Mouse (Mus musculus): ENCODE results near the gene Mrpl3. TPM values are rescaled to one million over a fixed set of nuclear protein-coding genes. Genes with fewer than 3 reads are reported as not detected.
"Not testable (repeated sequence)": the region's sequence is repeated elsewhere in the genome, so short reads cannot be mapped to it uniquely, and the experiment has no call there.

Gene Mrpl3
- 10 to 100 TPM; 91.1 to 95.9 TPM for total RNA-seq (2021)
- long read RNA-seq, experiment 1, transcript Mrpl3-201 (10 exons, 3,972 nt), result major isoform, 55 of 64 reads
- long read RNA-seq, experiment 1, partial matches to known transcripts, result 7 of 64 reads
- long read RNA-seq, experiment 1, other reads (novel, unspliced or antisense), result 2 of 64 reads
- long read RNA-seq, experiment 2, transcript Mrpl3-201 (10 exons, 3,972 nt), result major isoform, 69 of 77 reads
- long read RNA-seq, experiment 2, partial matches to known transcripts, result 3 of 77 reads
- long read RNA-seq, experiment 2, other reads (novel, unspliced or antisense), result 4 of 77 reads

- peak; percentile 86 for DNase-seq
Measured at GRCm38 (mm10) chr9:105053147-105053557, at the start of gene Mrpl3. Gene Mrpl3, plus strand, starts transcription at chr9:105053239.

DNA sequence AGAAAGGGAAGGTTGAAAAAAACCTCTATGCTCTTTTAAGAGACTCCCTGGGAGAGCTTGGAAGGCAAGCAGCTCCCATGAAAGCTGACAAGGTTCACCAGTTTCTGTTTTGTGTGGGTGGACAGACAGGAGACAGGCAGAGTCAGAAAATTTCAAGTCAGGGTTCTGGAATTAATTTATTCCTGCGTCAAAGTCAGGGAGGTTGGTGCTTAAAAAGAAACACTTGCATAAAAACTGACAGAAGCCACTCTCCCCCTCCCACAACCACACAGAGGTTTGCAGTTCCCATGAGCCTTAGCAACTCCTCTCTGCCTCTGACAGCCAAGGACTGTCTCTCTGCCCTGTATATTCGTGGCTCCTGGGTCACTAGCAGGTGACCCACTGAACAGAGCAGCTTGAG, 42.3 kb upstream of the Mrpl3 start:
- no peak for DNase-seq

- DNase-seq, result no peak
Measured at GRCm38 (mm10) chr9:105018186-105018585, 34.9 kb upstream of the Mrpl3 start.

- DNase-seq, result no peak
Measured at GRCm38 (mm10) chr9:105028311-105028710, 24.7 kb upstream of the Mrpl3 start.

DNA sequence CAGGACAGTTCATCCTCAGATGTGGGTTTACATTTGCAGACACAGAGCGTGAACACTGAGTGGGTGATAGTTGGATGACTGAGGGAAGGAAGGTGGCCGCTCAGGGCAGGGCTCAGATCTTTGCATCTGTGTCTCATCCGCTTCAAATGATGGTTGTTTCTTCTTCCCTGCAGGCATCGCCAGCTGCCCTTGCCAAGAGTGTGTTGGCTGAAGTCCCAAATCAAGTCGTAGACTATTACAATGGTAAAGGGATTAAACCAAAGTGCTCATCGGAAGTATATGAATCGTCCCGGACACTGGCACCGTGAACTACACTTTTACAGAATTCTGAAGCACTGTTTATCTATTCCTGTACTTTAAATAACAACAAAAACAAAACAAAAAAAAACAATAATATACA, 20.5 kb upstream of the Mrpl3 start:
- no peak for DNase-seq

GRCm38 (mm10) chr9:105033641-105034040, 19.4 kb upstream of the Mrpl3 start:
- DNase-seq, result no peak

GRCm38 (mm10) chr9:105037847-105038246, 15.2 kb upstream of the Mrpl3 start:
- no peak for DNase-seq

DNA sequence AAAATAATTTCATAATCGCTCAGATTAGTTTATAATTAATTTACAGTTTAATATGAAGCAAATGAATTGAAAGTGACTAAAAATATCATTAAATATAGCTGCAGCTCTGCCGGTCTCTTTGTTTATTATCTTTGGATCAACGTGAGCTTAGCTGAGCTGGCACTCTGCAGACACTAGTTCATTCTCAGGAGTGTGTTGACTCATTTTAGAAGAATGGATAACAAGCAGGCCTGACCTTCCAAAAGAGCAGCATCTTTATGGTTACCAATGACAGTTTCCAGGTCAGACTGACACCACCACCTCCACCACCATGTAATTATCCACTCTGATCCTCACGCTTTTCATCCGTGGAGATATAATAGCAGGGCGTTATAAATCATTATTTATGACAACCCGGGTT, 7.0 kb upstream of the Mrpl3 start:
- DNase-seq, result no peak

GRCm38 (mm10) chr9:105048351-105048750, 4.7 kb upstream of the Mrpl3 start:
- DNase-seq, result no peak

GRCm38 (mm10) chr9:105049636-105050035, 3.4 kb upstream of the Mrpl3 start:
- DNase-seq, result no peak

DNA sequence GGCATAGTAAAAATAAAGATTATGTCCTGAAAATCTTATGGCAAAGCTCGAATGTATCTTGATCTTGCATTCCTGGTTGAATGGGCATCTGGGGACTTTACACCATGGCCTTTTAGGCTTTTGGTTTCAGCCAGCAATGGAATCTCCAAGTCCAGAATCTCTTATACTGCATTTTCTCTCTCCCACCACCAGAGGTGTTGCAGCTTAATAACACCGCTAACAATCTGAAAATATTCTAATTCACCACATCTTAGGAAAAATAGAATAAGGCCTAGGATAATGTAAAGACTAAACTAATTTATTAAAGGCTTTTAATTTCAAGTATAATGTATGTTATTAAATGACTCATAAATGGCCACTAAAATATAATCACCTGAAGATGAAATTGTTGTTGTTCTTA, 2.8 kb upstream of the Mrpl3 start:
- DNase-seq, result no peak

DNA sequence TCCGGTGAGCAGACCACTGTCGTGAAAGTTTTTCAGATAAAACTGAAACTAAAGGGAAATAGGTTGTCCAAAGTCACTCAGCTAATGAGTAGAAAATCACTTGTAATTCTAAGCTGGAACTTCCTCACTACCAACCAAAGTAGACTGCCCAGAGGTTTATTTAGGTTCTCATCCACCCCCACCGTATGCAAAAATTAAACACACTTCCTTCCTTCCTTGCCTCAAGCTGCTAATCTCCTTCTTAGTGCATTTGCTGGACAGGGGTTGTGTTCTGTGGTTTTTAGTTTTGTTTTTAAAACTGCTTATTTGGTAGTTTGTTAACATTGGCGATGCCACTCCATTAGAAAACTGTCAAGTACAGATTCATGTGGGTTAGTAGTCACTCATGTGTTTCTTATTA, 773 bp downstream of the Mrpl3 start:
- no peak for DNase-seq

DNA sequence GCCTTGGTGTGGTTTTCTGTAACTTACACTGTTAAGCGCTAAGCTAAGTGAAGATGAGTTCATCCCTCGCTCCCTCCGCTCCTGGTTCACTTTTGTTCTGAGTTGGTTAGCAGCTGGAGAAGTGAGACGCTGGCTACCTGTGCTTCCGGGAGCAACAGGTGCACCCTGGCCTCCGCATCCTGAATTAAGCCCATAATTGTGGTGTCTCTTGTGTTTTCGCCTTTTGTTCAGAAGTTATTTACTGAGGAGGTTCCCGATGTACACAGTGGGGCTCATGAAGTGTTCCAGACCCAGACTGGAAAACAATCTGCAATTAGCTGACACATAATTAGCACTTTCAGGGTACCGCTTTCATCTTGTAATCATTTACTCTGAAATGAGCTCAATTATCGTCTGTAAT, 16.1 kb downstream of the Mrpl3 start:
- no peak for DNase-seq

- no peak for DNase-seq
Measured at GRCm38 (mm10) chr9:105072991-105073748, 20.1 kb downstream of the Mrpl3 start.

GRCm38 (mm10) chr9:105074851-105075250, 21.8 kb downstream of the Mrpl3 start:
- DNase-seq, result no peak

GRCm38 (mm10) chr9:105076756-105077424, 23.9 kb downstream of the Mrpl3 start:
- no peak for DNase-seq

- no peak for DNase-seq
Measured at GRCm38 (mm10) chr9:105078460-105078859, 25.4 kb downstream of the Mrpl3 start.

DNA sequence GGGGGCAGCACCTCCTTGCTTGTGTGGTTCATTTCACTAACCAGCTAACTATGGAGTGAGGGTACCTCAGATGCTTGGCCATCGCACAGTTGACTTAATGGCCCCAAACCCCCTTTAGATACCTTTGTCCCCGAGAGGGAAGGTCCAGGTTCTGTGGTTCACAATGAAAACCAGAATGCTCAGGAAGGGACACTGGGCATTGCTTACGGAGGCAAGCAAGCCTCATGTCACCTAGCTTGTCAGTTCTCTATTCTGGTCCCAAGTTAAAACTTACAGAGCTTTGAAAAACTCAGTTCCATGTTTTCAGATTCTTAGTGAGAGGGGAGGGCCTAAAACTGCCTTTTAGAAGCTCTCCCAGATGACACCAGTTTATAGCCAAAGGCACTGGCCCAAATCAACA, 27.2 kb downstream of the Mrpl3 start:
- DNase-seq, result no peak

DNA sequence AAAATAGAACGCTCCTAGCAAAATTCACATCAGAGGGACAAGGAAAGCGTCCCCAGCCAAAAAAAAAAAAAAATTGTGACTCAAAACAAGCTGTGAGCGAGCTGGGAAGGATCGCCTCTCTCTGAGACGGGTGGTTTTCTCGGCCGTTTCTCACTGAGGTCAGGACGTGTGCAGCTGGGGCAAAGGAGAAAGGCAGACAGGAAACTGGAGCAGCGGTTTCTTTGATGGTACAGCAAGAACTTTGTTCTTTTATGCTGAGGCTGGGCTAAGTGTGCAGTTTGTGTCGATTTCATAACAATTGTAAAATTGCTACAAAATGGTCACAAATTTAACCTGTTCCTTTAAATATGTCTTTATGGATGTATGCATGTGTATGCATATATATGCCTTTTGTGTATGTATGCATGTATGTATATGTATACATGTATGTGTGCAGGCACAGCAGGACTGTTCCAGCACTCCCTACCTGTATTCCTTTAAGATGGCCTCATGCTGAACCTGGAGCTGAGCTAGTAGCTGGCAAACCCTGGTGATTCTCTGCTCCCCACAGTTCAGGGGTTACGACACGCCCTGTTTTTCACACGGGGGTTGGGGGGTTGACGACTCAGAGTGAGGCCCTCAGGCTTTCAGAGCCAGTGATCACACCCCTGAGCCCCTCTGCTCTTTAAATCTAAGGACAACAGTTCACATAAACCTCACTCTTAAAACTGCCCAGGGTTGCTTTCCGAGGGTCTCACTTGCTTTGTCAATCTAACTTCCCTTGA, 48.0 kb downstream of the Mrpl3 start:
- DNase-seq, result no peak

- no peak for DNase-seq
Measured at GRCm38 (mm10) chr9:105101911-105102310, 48.9 kb downstream of the Mrpl3 start.

GRCm38 (mm10) chr9:105103893-105104292, 50.9 kb downstream of the Mrpl3 start:
- no peak for DNase-seq

GRCm38 (mm10) chr9:105125206-105125605, 72.2 kb downstream of the Mrpl3 start:
- not testable (repeated sequence) for DNase-seq

All from gastrocnemius, postnatal 10 days (tissue).